Mouse (Mus musculus) midbrain, embryonic 13.5 days (tissue): ENCODE data around the gene Hist2h2ac. TPM values are rescaled to one million over a fixed set of nuclear protein-coding genes. Genes with fewer than 3 reads are reported as not detected.

Experiments used
- ATAC-seq: fragments of 200-750 bp; cut with Nextera tagmentation; 2 replicates; pipeline ENCODE4 v1.8.0; 2017; ENCODE audit warnings: mild to moderate bottlenecking, moderate TSS enrichment, moderate library complexity
- H3K27ac ChIP-seq: fragments of 300-500 bp; sonication (generic); 2 replicates; pipeline ENCODE4 v1.5.1; 2015; ENCODE audit warnings: inconsistent platforms, mild to moderate bottlenecking, moderate library complexity
- H3K27me3 ChIP-seq: fragments of 300-500 bp; sonication (generic); 2 replicates; pipeline ENCODE4 v1.6.1; 2015; ENCODE audit warnings: mild to moderate bottlenecking, inconsistent platforms
- H3K36me3 ChIP-seq: fragments of 300-500 bp; sonication (generic); 2 replicates; pipeline ENCODE4 v1.6.1; 2015; ENCODE audit warnings: mild to moderate bottlenecking, inconsistent platforms
- H3K4me1 ChIP-seq: fragments of 300-500 bp; sonication (generic); replicated peaks from 2 replicates; pipeline ENCODE4 v1.6.1; 2015; ENCODE audit warnings: inconsistent platforms
- H3K4me2 ChIP-seq: fragments of 300-500 bp; sonication (generic); replicated peaks from 2 replicates; pipeline ENCODE4 v1.6.1; 2015; ENCODE audit warnings: moderate library complexity, mild to moderate bottlenecking, inconsistent platforms
- H3K4me3 ChIP-seq: fragments of 300-500 bp; sonication (generic); replicated peaks from 2 replicates; pipeline ENCODE4 v1.5.1; 2015; ENCODE audit warnings: mild to moderate bottlenecking, inconsistent platforms
- H3K9ac ChIP-seq: fragments of 300-500 bp; sonication (generic); replicated peaks from 2 replicates; pipeline ENCODE4 v1.6.1; 2015; ENCODE audit warnings: mild to moderate bottlenecking, inconsistent platforms
- H3K9me3 ChIP-seq: fragments of 300-500 bp; sonication (generic); 2 replicates; pipeline ENCODE4 v1.6.1; 2016; ENCODE audit warnings: mild to moderate bottlenecking, inconsistent platforms
- WGBS: fragments of 180-500 bp; shearing (Covaris S2); methylation state at CpG from one replicate; pipeline ENCODE4 v1.1.7; 2015; 5-methylcytosine and 5-hydroxymethylcytosine counted together
- microRNA-seq: library from miRNA; unstranded; fragments of <30 nt; microRNA quantifications from one replicate; pipeline ENCODE4, GENCODE M21; 2016
- polyA plus RNA-seq: library from polyadenylated mRNA; unstranded; fragments of >200 nt; fragmentation: Nextera tagmentation; extraction: Ambion mirVana; gene quantifications from 2 replicates; pipeline ENCODE4 v1.2.1, GENCODE M21; 2015

The Hist2h2ac gene
- polyA plus RNA-seq, 1 experiment from 2014 or later, result 4.4 TPM

DNA sequence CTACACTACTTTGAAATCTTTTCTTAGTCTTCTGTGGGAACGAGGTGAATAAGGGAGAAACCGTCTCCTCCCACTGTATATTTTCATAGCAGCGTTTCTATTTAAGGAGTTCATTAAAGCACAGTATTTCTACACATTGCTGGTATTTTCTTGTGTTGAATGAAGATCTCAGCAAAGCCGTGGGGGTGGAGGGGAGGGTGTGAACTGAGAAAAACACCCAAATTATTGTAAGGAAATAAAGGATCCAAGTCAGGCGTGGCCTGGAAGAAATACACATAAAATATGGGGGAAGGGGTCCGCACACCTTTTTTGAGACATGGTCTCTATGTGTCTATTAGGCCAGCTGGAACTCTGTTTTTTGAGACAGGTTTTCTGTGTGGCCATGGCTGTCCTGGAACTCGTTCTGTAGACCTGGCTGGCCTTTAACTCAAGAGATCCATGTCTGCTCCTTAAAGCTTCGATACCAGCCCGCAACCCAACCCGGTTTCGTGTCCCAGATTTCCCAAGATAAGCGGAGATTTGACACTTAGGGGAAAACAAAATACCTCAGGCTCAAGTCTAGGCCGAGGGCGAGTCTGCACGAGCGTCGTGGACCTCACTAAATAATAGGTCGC lies 49.0 kb downstream of the Hist2h2ac start:
- peak overlapping the region; percentile 99 for H3K27ac ChIP-seq
- H3K36me3 ChIP-seq, result peaks cover 32% of the 10 kb centered on the region
- H3K9ac ChIP-seq, result peak overlapping the region; percentile 88
- H3K4me2 ChIP-seq, result peak overlapping the region; percentile 99
- WGBS, result 22% methylated on average over 18 of the region's 18 CpGs
- H3K4me1 ChIP-seq, result peaks cover 40% of the 10 kb centered on the region
- H3K9me3 ChIP-seq, result no peaks in the 10 kb centered on the region
- no peaks in the 10 kb centered on the region for H3K27me3 ChIP-seq
- ATAC-seq, result peak; percentile 40
- H3K4me3 ChIP-seq, result peak overlapping the region; percentile 85

DNA sequence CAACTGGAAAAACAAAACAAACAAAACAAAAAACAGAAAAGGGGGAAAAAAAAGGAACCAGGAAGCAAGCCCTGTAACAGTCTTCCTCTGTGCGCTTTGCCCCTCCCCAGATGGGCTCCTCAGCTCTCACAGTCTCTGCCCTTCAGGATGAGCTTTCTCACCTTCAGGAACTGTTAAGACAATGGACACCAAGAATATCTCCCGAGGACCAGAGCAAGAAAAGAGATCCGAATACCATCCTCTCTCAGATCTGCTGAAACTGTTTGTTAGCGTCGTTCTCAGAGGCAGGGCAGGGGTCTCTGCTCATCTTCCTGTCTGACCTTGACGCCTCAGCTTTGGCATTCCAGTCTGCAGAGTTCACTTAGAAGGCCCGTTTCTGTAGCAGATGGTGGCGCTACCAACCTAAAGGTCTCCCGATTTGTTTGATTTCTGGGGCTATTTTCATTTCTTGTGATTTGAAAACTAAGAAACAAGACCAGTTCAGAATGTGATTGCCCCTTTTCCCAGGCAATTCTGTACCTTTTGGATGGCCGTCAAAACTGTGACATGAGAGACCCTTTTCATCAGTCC lies 49.6 kb downstream of the Hist2h2ac start:
- Histone ChIP-seq H3K4me1 (peaks cover 40% of the 10 kb centered on the region), H3K9ac (peak overlapping the region; percentile 88), H3K27me3 (no peaks in the 10 kb centered on the region), H3K27ac (peak overlapping the region; percentile 99), H3K36me3 (peaks cover 26% of the 10 kb centered on the region), H3K9me3 (no peaks in the 10 kb centered on the region), H3K4me3 (peak overlapping the region; percentile 85), H3K4me2 (peak overlapping the region; percentile 99)
- ATAC-seq, result no peak
- WGBS, result 74% methylated on average over 10 of the region's 10 CpGs

Small RNA genes within 50 kb of the gene (microRNA-seq; reads per million reads assigned to microRNA genes)
- not detected for gene Gm44492
- gene Gm47311, result not detected
- gene Gm47313, result not detected

Other genes starting within 250 kb of the Hist2h2ac start
- gene Plekho1, start 224.9 kb downstream of the Hist2h2ac start, polyA plus RNA-seq, result 61.2 and 77.0 TPM in 2 replicates
- 63.7 and 67.4 TPM in 2 replicates for gene Vps45, start 162.4 kb downstream of the Hist2h2ac start, polyA plus RNA-seq
- 10.2 and 11.4 TPM in 2 replicates for gene Otud7b, start 116.4 kb downstream of the Hist2h2ac start, polyA plus RNA-seq
- 9.1 and 12.2 TPM in 2 replicates for gene Mtmr11, start 58.9 kb downstream of the Hist2h2ac start, polyA plus RNA-seq
- gene Sf3b4, start 48.5 kb downstream of the Hist2h2ac start, polyA plus RNA-seq, result 152 and 154 TPM in 2 replicates
- 68.3 and 72.0 TPM in 2 replicates for gene Sv2a, start 39.7 kb downstream of the Hist2h2ac start, polyA plus RNA-seq
- gene Bola1, start 1.2 kb downstream of the Hist2h2ac start, polyA plus RNA-seq, result 67.7 and 70.4 TPM in 2 replicates
- gene Hist2h2ab, start 1.0 kb downstream of the Hist2h2ac start, polyA plus RNA-seq, result 0.71 TPM in 1 of 2 replicates, not detected in the other
- gene Hist2h2be, start 239 bp upstream of the Hist2h2ac start, polyA plus RNA-seq, result 5.9 and 6.5 TPM in 2 replicates
- gene Hist2h3c2, start 18.2 kb upstream of the Hist2h2ac start, polyA plus RNA-seq, result 6.9 and 7.8 TPM in 2 replicates
- gene Hist2h2aa2, start 19.4 kb upstream of the Hist2h2ac start, polyA plus RNA-seq, result 75.5 and 102 TPM in 2 replicates
- 23.2 and 42.5 TPM in 2 replicates for gene Hist2h2aa1, start 24.6 kb upstream of the Hist2h2ac start, polyA plus RNA-seq
- gene Hist2h3c1, start 25.8 kb upstream of the Hist2h2ac start, polyA plus RNA-seq, result 0.34 TPM in 2 replicates
- gene Hist2h4, start 42.4 kb upstream of the Hist2h2ac start, polyA plus RNA-seq, result 11.1 and 13.2 TPM in 2 replicates
- gene Hist2h3b, start 47.8 kb upstream of the Hist2h2ac start, polyA plus RNA-seq, result 47.8 and 48.8 TPM in 2 replicates
- 9.1 TPM in 2 replicates for gene Hist2h2bb, start 48.9 kb upstream of the Hist2h2ac start, polyA plus RNA-seq
- 1.2 and 1.9 TPM in 2 replicates for gene Fcgr1, start 73.1 kb upstream of the Hist2h2ac start, polyA plus RNA-seq
- not detected in 2 replicates for gene BC107364, start 231.4 kb upstream of the Hist2h2ac start, polyA plus RNA-seq